ENCODE assay signal across 8 mouse cellular contexts in genomic region chr19:5793116-5793515, GRCm38 (mm10). TPM values are rescaled to one million over a fixed set of nuclear protein-coding genes. Genes with fewer than 3 reads are reported as not detected.
A peak's percentile ranks its signal among the peaks of the same experiment; 100 is the strongest.
DNase-seq lines count a peak whose midpoint lies in the region; ATAC-seq and TF ChIP-seq lines count a peak whose summit lies in the region.

No protein-coding gene starts in this region.

- WGBS in forebrain, embryonic 15.5 days, result 3% methylated on average over 2 of the region's 2 CpGs
- 2% methylated on average over 2 of the region's 2 CpGs for WGBS in intestine, embryonic 14.5 days
- 0% methylated on average over 2 of the region's 2 CpGs for WGBS in liver, embryonic 14.5 days (ENCODE audit: insufficient replicate concordance)
- WGBS in neural tube, embryonic 11.5 days, result 6% methylated on average over 2 of the region's 2 CpGs

- H3K4me3 ChIP-seq in forebrain, embryonic 15.5 days, result no peak overlapping the region
- H3K4me3 ChIP-seq in intestine, embryonic 14.5 days (ENCODE audit: low read depth, low read length), result no peak overlapping the region
- H3K4me3 ChIP-seq in liver, embryonic 14.5 days (ENCODE audit: insufficient read depth in 1 of 2, low read depth in 2 of 2, low read length in 2 of 2), result no peak overlapping the region
- no peak overlapping the region for H3K4me3 ChIP-seq in neural tube, embryonic 11.5 days (ENCODE audit: low read depth, low read length)

- no peak overlapping the region for H3K9ac ChIP-seq in forebrain, embryonic 15.5 days (replicated peaks)
- H3K9ac ChIP-seq in intestine, embryonic 14.5 days (ENCODE audit: low read length), result no peak overlapping the region
- H3K9ac ChIP-seq in liver, embryonic 14.5 days (replicated peaks), result no peak overlapping the region; the same call in 1 of the 2 replicates
- H3K9ac ChIP-seq in neural tube, embryonic 11.5 days (ENCODE audit: low read length), result no peak overlapping the region

- peaks cover 34% of the 10 kb centered on the region for H3K36me3 ChIP-seq in forebrain, embryonic 15.5 days
- H3K36me3 ChIP-seq in intestine, embryonic 14.5 days (ENCODE audit: control insufficient read depth, insufficient read depth, low read length), result peaks cover 33% of the 10 kb centered on the region
- peaks cover 34% of the 10 kb centered on the region for H3K36me3 ChIP-seq in liver, embryonic 14.5 days (replicated peaks; ENCODE audit: control insufficient read depth, insufficient read depth, low read depth)
- H3K36me3 ChIP-seq in neural tube, embryonic 11.5 days (ENCODE audit: control insufficient read depth, insufficient read depth, low read length), result peaks cover 14% of the 10 kb centered on the region

- H3K4me2 ChIP-seq in forebrain, embryonic 15.5 days (replicated peaks), result no peak overlapping the region
- H3K4me2 ChIP-seq in intestine, embryonic 14.5 days (ENCODE audit: low read length), result no peak overlapping the region
- H3K4me2 ChIP-seq in liver, embryonic 14.5 days (ENCODE audit: low read depth), result no peak overlapping the region
- H3K4me2 ChIP-seq in neural tube, embryonic 11.5 days (ENCODE audit: low read depth), result no peak overlapping the region

- TF ChIP-seq CTCF in liver, embryonic 14.5 days (IDR thresholded peaks at IDR 0.05; ENCODE audit: low read depth), result peak; percentile 93

- DNase-seq in urinary bladder, postnatal 36 days (ENCODE audit: low spot score in 2 of 2), result peak; percentile 54 to 61
- no peak for DNase-seq in urinary bladder, adult 2 months (ENCODE audit: low spot score)
- DNase-seq in cerebellum, adult 11 months, result peak; percentile 61
- peak; percentile 79 for DNase-seq in intestine, embryonic 14.5 days (ENCODE audit: low spot score)
- DNase-seq in liver, embryonic 14.5 days (ENCODE audit: low read depth in 3 of 3, low spot score in 3 of 3), result peak in 2 of 3 experiments; percentile 61 to 74
- DNase-seq in neural tube, embryonic 11.5 days (ENCODE audit: low spot score), result peak; percentile 53
- no peak for DNase-seq in urinary bladder, postnatal 25 days (ENCODE audit: low spot score)

- peaks cover 38% of the 10 kb centered on the region for H3K4me1 ChIP-seq in forebrain, embryonic 15.5 days
- peaks cover 20% of the 10 kb centered on the region for H3K4me1 ChIP-seq in intestine, embryonic 14.5 days (replicated peaks; ENCODE audit: control insufficient read depth, insufficient read depth, low read length)
- H3K4me1 ChIP-seq in liver, embryonic 14.5 days (replicated peaks; ENCODE audit: control insufficient read depth in 2 of 2, insufficient read depth in 2 of 2, low read length in 1 of 2), result peaks cover 22 to 38% of the 10 kb centered on the region in 2 experiments
- peaks cover 13% of the 10 kb centered on the region; the same call in 1 of the 2 replicates for H3K4me1 ChIP-seq in neural tube, embryonic 11.5 days (ENCODE audit: control insufficient read depth, insufficient read depth, low read length)

- H3K27ac ChIP-seq in forebrain, embryonic 15.5 days (replicated peaks), result no peak overlapping the region
- H3K27ac ChIP-seq in intestine, embryonic 14.5 days (ENCODE audit: low read depth), result no peak overlapping the region
- peak overlapping the region; percentile 57 for H3K27ac ChIP-seq in liver, embryonic 14.5 days
- H3K27ac ChIP-seq in neural tube, embryonic 11.5 days (ENCODE audit: low read depth, low read length), result no peak overlapping the region

- no peaks in the 10 kb centered on the region for H3K27me3 ChIP-seq in forebrain, embryonic 15.5 days
- no peaks in the 10 kb centered on the region for H3K27me3 ChIP-seq in intestine, embryonic 14.5 days (replicated peaks; ENCODE audit: control insufficient read depth, insufficient read depth, low read length)
- H3K27me3 ChIP-seq in liver, embryonic 14.5 days (ENCODE audit: control insufficient read depth, insufficient read depth, low read length), result no peaks in the 10 kb centered on the region
- H3K27me3 ChIP-seq in neural tube, embryonic 11.5 days (ENCODE audit: control insufficient read depth, insufficient read depth, low read length), result no peaks in the 10 kb centered on the region

- ATAC-seq in forebrain, embryonic 15.5 days (replicated peaks), result peak; percentile 73
- ATAC-seq in intestine, embryonic 14.5 days (replicated peaks; ENCODE audit: low FRiP score, low TSS enrichment, low read depth), result peak; percentile 50
- peak; percentile 50 for ATAC-seq in liver, embryonic 14.5 days (ENCODE audit: insufficient read depth)
- peak; percentile 36; the same call in 1 of the 2 replicates for ATAC-seq in neural tube, embryonic 11.5 days (ENCODE audit: insufficient read depth, low FRiP score, low TSS enrichment)

- no peak for TF ChIP-seq EP300 in liver, embryonic 14.5 days (IDR thresholded peaks at IDR 0.05; ENCODE audit: low read depth)

- no peaks in the 10 kb centered on the region for H3K9me3 ChIP-seq in forebrain, embryonic 15.5 days
- no peaks in the 10 kb centered on the region for H3K9me3 ChIP-seq in intestine, embryonic 14.5 days (ENCODE audit: control insufficient read depth, low read length)
- no peaks in the 10 kb centered on the region for H3K9me3 ChIP-seq in liver, embryonic 14.5 days (ENCODE audit: control insufficient read depth, low read length)
- H3K9me3 ChIP-seq in neural tube, embryonic 11.5 days (ENCODE audit: control insufficient read depth, low read length), result no peaks in the 10 kb centered on the region

RNA-seq across cellular contexts. Expression of gene Scyl1, which starts 21.9 kb away (rescaled TPM):
- polyA plus RNA-seq in urinary bladder, adult 2 months (2012; rRNA removed), result 104 and 123 TPM in 2 replicates
- 66.9 and 67.9 TPM in 2 replicates for polyA plus RNA-seq in forebrain, embryonic 15.5 days (2015; fragmentation: Nextera tagmentation; extraction: Ambion mirVana)
- polyA plus RNA-seq in intestine, embryonic 14.5 days (2014; fragmentation: Nextera tagmentation; extraction: Ambion mirVana), result 68.8 and 69.2 TPM in 2 replicates
- polyA plus RNA-seq in liver, embryonic 14.5 days (2012; rRNA removed), result 21.1 and 27.1 TPM in 2 replicates
- 15.8 and 18.6 TPM in 2 replicates for polyA plus RNA-seq in liver, embryonic 14.5 days (2014; fragmentation: Nextera tagmentation; extraction: Ambion mirVana)
- 63.9 and 67.4 TPM in 2 replicates for polyA plus RNA-seq in neural tube, embryonic 11.5 days (2014; fragmentation: Nextera tagmentation; extraction: Ambion mirVana)

RNA-seq across cellular contexts. Expression of gene Ltbp3, which starts 52.4 kb away (rescaled TPM):
- polyA plus RNA-seq in urinary bladder, adult 2 months (2012; rRNA removed), result 132 and 164 TPM in 2 replicates
- 10.6 and 14.3 TPM in 2 replicates for polyA plus RNA-seq in forebrain, embryonic 15.5 days (2015; fragmentation: Nextera tagmentation; extraction: Ambion mirVana)
- 30.1 and 36.0 TPM in 2 replicates for polyA plus RNA-seq in intestine, embryonic 14.5 days (2014; fragmentation: Nextera tagmentation; extraction: Ambion mirVana)
- polyA plus RNA-seq in liver, embryonic 14.5 days (2012; rRNA removed), result 1.9 and 2.1 TPM in 2 replicates
- 0.85 and 1.6 TPM in 2 replicates for polyA plus RNA-seq in liver, embryonic 14.5 days (2014; fragmentation: Nextera tagmentation; extraction: Ambion mirVana)
- polyA plus RNA-seq in neural tube, embryonic 11.5 days (2014; fragmentation: Nextera tagmentation; extraction: Ambion mirVana), result 5.2 and 9.7 TPM in 2 replicates

Comparison
In these comparisons a context has a peak if more than half of its experiments do, and no peak if none do; other contexts are left out.
1. DNase-seq: peak in urinary bladder, postnatal 36 days (2 of 2), cerebellum, adult 11 months (single experiment), intestine, embryonic 14.5 days (single experiment), liver, embryonic 14.5 days (2 of 3) and neural tube, embryonic 11.5 days (single experiment); none in urinary bladder, adult 2 months (single experiment) and urinary bladder, postnatal 25 days (single experiment).
2. Peak in every context shown above with its lines, with median percentiles within 50 percentile points of each other: ATAC-seq.